Mouse (Mus musculus) midbrain, embryonic 15.5 days (tissue): ENCODE data around the gene Klf13. TPM values are rescaled to one million over a fixed set of nuclear protein-coding genes. Genes with fewer than 3 reads are reported as not detected.

ENCODE experiments used
- ATAC-seq: fragments of 200-750 bp; cut with Nextera tagmentation; replicated peaks from 2 replicates; pipeline ENCODE4 v1.8.0; 2017; ENCODE audit warnings: moderate TSS enrichment
- H3K27ac ChIP-seq: fragments of 300-500 bp; sonication (generic); 2 replicates; pipeline ENCODE4 v1.5.1; 2015; ENCODE audit warnings: mild to moderate bottlenecking, inconsistent platforms
- H3K27me3 ChIP-seq: fragments of 300-500 bp; sonication (generic); replicated peaks from 2 replicates; pipeline ENCODE4 v1.6.1; 2015; ENCODE audit warnings: inconsistent platforms
- H3K36me3 ChIP-seq: fragments of 300-500 bp; sonication (generic); replicated peaks from 2 replicates; pipeline ENCODE4 v1.6.1; 2015; ENCODE audit warnings: inconsistent platforms
- H3K4me1 ChIP-seq: fragments of 300-500 bp; sonication (generic); 2 replicates; pipeline ENCODE4 v1.6.1; 2015; ENCODE audit warnings: inconsistent platforms
- H3K4me2 ChIP-seq: fragments of 300-500 bp; sonication (generic); 2 replicates; pipeline ENCODE4 v1.6.1; 2015; ENCODE audit warnings: inconsistent platforms, mild to moderate bottlenecking, moderate library complexity
- H3K4me3 ChIP-seq: fragments of 300-500 bp; sonication (generic); 2 replicates; pipeline ENCODE4 v1.5.1; 2015; ENCODE audit warnings: mild to moderate bottlenecking, inconsistent platforms
- H3K9ac ChIP-seq: fragments of 300-500 bp; sonication (generic); 2 replicates; pipeline ENCODE4 v1.6.1; 2015; ENCODE audit warnings: mild to moderate bottlenecking, inconsistent platforms
- H3K9me3 ChIP-seq: fragments of 300-500 bp; sonication (generic); 2 replicates; pipeline ENCODE4 v1.6.1; 2016; ENCODE audit warnings: inconsistent platforms
- WGBS: fragments of 180-500 bp; shearing (Covaris S2); methylation state at CpG from one replicate; pipeline ENCODE4 v1.1.7; 2015; ENCODE audit warnings: mixed read lengths; 5-methylcytosine and 5-hydroxymethylcytosine counted together
- polyA plus RNA-seq: library from polyadenylated mRNA; unstranded; fragments of >200 nt; fragmentation: Nextera tagmentation; extraction: Ambion mirVana; gene quantifications from 2 replicates; pipeline ENCODE4 v1.2.1, GENCODE M21; 2015

The Klf13 gene
- polyA plus RNA-seq, 1 experiment from 2014 or later = 21.7 TPM

- H3K36me3 ChIP-seq = no peaks in the 10 kb centered on the region
- H3K27me3 ChIP-seq = no peaks in the 10 kb centered on the region
- no peak overlapping the region for H3K9ac ChIP-seq
- WGBS = 91% methylated on average over 3 of the region's 3 CpGs
- ATAC-seq = no peak
- H3K4me2 ChIP-seq = no peak overlapping the region
- H3K27ac ChIP-seq = no peak overlapping the region
- H3K4me3 ChIP-seq = no peak overlapping the region
- peaks cover 29% of the 10 kb centered on the region for H3K4me1 ChIP-seq
- H3K9me3 ChIP-seq = no peaks in the 10 kb centered on the region
These were observed 6.3 kb downstream of the Klf13 start for GRCm38 (mm10) chr7:63932461-63932860.

- H3K9me3 ChIP-seq = no peaks in the 10 kb centered on the region
- peaks cover 30% of the 10 kb centered on the region for H3K4me1 ChIP-seq
- H3K4me2 ChIP-seq = no peak overlapping the region
- H3K36me3 ChIP-seq = no peaks in the 10 kb centered on the region
- H3K9ac ChIP-seq = no peak overlapping the region
- H3K27ac ChIP-seq = no peak overlapping the region
- H3K27me3 ChIP-seq = no peaks in the 10 kb centered on the region
- no peak for ATAC-seq
- H3K4me3 ChIP-seq = no peak overlapping the region
- WGBS = 87% methylated on average over 5 of the region's 5 CpGs
These were observed 7.9 kb downstream of the Klf13 start for GRCm38 (mm10) chr7:63930766-63931165.

DNA sequence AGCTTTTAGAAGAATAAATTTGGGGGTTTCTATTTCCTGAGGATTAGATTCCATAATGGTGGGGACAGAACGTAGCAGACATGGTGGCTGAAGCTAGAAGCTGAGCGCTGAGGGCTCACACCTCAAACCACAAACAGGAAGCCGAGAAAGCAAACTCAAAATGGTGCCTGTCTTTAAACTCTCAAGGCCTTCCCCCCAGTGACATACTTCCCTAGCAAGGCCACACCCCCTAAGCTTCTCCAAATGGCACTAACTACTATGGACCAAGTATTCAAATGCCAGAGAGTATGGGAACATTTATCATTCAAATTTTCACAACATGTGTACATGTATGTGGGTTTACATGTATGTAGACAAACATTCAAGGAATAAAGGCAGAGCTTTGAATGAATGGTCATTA, 8.6 kb downstream of the Klf13 start:
- no peaks in the 10 kb centered on the region for H3K36me3 ChIP-seq
- H3K4me3 ChIP-seq = no peak overlapping the region
- H3K27ac ChIP-seq = no peak overlapping the region
- ATAC-seq = no peak
- H3K9ac ChIP-seq = no peak overlapping the region
- peaks cover 30% of the 10 kb centered on the region for H3K4me1 ChIP-seq
- no peaks in the 10 kb centered on the region for H3K9me3 ChIP-seq
- WGBS = 92% methylated on average over 3 of the region's 3 CpGs
- H3K27me3 ChIP-seq = no peaks in the 10 kb centered on the region
- no peak overlapping the region for H3K4me2 ChIP-seq

- no peak overlapping the region for H3K4me3 ChIP-seq
- no peaks in the 10 kb centered on the region for H3K9me3 ChIP-seq
- H3K9ac ChIP-seq = no peak overlapping the region
- H3K4me1 ChIP-seq = peaks cover 31% of the 10 kb centered on the region
- no peak overlapping the region for H3K4me2 ChIP-seq
- no peaks in the 10 kb centered on the region for H3K36me3 ChIP-seq
- no peaks in the 10 kb centered on the region for H3K27me3 ChIP-seq
- 88% methylated on average over 4 of the region's 4 CpGs for WGBS
- no peak for ATAC-seq
- H3K27ac ChIP-seq = no peak overlapping the region
These were observed 9.6 kb downstream of the Klf13 start for GRCm38 (mm10) chr7:63929080-63929479.

DNA sequence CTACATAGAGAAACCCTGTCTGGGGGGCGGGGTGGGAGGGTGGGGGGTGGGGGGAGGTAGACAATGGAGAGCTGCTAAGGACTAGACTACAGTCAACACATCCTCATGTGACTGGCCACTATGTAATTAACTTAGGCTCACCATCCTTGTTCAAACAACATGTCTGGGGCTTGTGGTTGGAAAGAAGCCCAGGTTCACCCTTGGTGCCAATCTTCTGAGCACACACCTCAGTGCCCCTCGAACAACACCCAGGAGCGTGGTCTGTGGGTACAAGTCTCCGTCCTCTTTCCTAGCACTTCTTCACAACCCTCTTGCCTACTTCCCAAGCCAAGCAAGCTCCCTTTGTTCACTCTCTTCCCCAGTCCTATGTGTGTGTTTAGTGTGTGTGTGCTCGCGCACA, 11.6 kb downstream of the Klf13 start:
- ATAC-seq = no peak
- Histone ChIP-seq H3K4me1 (peaks cover 33% of the 10 kb centered on the region), H3K27ac (no peak overlapping the region), H3K27me3 (no peaks in the 10 kb centered on the region), H3K4me2 (no peak overlapping the region), H3K36me3 (no peaks in the 10 kb centered on the region), H3K9me3 (no peaks in the 10 kb centered on the region), H3K9ac (no peak overlapping the region), H3K4me3 (no peak overlapping the region)
- 96% methylated on average over 6 of the region's 6 CpGs for WGBS

GRCm38 (mm10) chr7:63926492-63926891, 12.2 kb downstream of the Klf13 start:
- Histone ChIP-seq H3K9ac (no peak overlapping the region), H3K27me3 (no peaks in the 10 kb centered on the region), H3K9me3 (no peaks in the 10 kb centered on the region), H3K4me3 (no peak overlapping the region), H3K36me3 (no peaks in the 10 kb centered on the region), H3K4me2 (no peak overlapping the region), H3K27ac (no peak overlapping the region), H3K4me1 (peaks cover 35% of the 10 kb centered on the region)
- ATAC-seq = no peak
- WGBS = 81% methylated on average over 3 of the region's 3 CpGs

- ATAC-seq = peak; percentile 52
- no peak overlapping the region; the same call in 1 of the 2 replicates for H3K27ac ChIP-seq
- H3K4me1 ChIP-seq = peaks cover 39% of the 10 kb centered on the region
- WGBS = 76% methylated on average over 14 of the region's 14 CpGs
- H3K4me2 ChIP-seq = no peak overlapping the region
- H3K4me3 ChIP-seq = no peak overlapping the region
- no peak overlapping the region for H3K9ac ChIP-seq
- no peaks in the 10 kb centered on the region for H3K9me3 ChIP-seq
- H3K36me3 ChIP-seq = no peaks in the 10 kb centered on the region
- H3K27me3 ChIP-seq = no peaks in the 10 kb centered on the region
These were observed 13.0 kb downstream of the Klf13 start for GRCm38 (mm10) chr7:63925413-63926360.

- H3K4me2 ChIP-seq = 0 out of 2 replicates have a peak overlapping the region, but pooled peaks have one; percentile 9
- H3K4me1 ChIP-seq = peaks cover 40% of the 10 kb centered on the region
- H3K27ac ChIP-seq = no peak overlapping the region
- WGBS = 46% methylated on average over 6 of the region's 6 CpGs
- H3K9ac ChIP-seq = no peak overlapping the region
- no peaks in the 10 kb centered on the region for H3K9me3 ChIP-seq
- H3K27me3 ChIP-seq = no peaks in the 10 kb centered on the region
- ATAC-seq = no peak
- no peaks in the 10 kb centered on the region for H3K36me3 ChIP-seq
- H3K4me3 ChIP-seq = no peak overlapping the region
These were observed 13.8 kb downstream of the Klf13 start for GRCm38 (mm10) chr7:63924747-63925412.

- Histone ChIP-seq H3K36me3 (no peaks in the 10 kb centered on the region), H3K27me3 (no peaks in the 10 kb centered on the region), H3K4me1 (peaks cover 40% of the 10 kb centered on the region), H3K9ac (no peak overlapping the region), H3K9me3 (no peaks in the 10 kb centered on the region), H3K4me3 (no peak overlapping the region), H3K27ac (no peak overlapping the region), H3K4me2 (no peak overlapping the region)
- ATAC-seq = no peak
- 32% methylated on average over 1 of the region's 1 CpGs for WGBS
These were observed 14.6 kb downstream of the Klf13 start for GRCm38 (mm10) chr7:63924151-63924550.

DNA sequence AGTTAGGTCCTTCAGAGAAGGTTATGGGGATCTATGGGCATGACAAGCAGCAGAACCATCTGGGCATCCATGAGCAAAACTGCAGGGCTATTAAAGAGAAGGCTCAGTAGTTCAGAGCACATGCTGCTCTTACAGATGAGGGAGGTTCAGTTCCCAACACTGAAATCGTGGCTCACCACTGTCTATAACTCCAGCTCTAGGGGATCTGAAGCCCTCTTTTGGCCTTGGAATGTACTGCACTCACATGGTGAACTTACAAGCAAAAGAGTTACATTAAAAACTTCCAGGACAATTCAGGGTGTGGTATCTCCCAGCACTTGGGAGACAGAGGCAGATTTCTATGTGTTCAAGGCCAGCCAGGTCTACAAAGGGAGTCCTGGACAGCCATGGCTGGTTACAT, 15.7 kb downstream of the Klf13 start:
- H3K36me3 ChIP-seq = no peaks in the 10 kb centered on the region
- H3K4me2 ChIP-seq = no peak overlapping the region
- WGBS = 94% methylated on average over 1 of the region's 1 CpGs
- ATAC-seq = no peak
- no peak overlapping the region for H3K4me3 ChIP-seq
- peaks cover 46% of the 10 kb centered on the region for H3K4me1 ChIP-seq
- H3K9me3 ChIP-seq = no peaks in the 10 kb centered on the region
- H3K9ac ChIP-seq = no peak overlapping the region
- no peaks in the 10 kb centered on the region for H3K27me3 ChIP-seq
- H3K27ac ChIP-seq = no peak overlapping the region

DNA sequence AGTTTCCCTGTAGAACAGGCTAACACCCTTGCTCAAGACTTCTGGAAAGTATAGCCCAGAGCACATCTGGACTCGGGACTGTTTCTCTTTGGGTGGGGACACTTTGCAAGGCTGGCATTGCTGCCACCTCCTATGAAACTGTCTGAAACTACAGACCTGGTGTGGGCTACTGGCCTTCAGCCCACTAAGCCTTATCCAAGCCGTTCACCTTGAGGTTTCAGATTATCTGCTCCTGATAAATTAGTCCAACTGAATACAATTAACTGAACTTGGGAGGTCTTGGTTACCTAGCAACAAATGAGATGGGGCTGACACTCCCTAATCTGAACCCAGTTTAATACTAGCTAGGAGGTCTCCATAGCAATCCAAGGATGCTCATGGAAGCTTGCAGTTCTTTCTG, 16.1 kb downstream of the Klf13 start:
- Histone ChIP-seq H3K36me3 (no peaks in the 10 kb centered on the region), H3K4me2 (no peak overlapping the region), H3K9me3 (no peaks in the 10 kb centered on the region), H3K27ac (no peak overlapping the region), H3K4me3 (no peak overlapping the region), H3K4me1 (peaks cover 46% of the 10 kb centered on the region), H3K27me3 (no peaks in the 10 kb centered on the region), H3K9ac (no peak overlapping the region)
- no peak for ATAC-seq
- WGBS = 59% methylated on average over 2 of the region's 2 CpGs

DNA sequence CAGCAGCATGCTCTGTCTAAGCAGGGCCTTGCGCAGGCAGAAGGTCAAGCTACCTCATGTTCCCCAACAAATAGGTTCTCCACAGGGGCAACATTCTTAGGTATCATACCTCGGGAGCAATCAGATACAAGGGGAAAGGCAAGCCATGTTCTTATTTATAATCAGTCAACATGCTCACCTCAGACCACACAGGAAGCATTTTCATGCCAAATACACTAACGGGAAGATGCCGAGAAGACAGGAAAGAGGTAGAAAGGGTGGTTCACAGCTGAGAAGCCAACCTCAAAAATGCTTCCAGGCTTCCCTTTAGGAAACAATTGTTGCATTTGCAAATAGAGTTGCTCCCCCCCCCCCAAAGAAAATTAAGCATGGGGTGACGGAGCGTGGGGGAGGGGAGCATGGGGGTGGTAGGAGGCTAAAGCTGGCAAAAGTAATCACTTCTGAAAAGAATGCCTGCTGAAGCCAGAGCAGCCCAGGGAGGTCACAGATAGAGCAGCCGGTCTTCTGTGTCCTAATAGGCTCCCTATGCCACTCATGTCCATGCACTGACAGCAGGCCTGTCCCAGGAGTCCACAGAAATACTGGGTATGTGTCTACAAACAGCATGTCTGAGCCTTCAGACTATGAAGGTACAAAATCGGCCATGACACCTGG, 16.7 kb downstream of the Klf13 start:
- ATAC-seq = no peak
- WGBS = 77% methylated on average over 8 of the region's 8 CpGs
- Histone ChIP-seq H3K36me3 (no peaks in the 10 kb centered on the region), H3K4me2 (no peak overlapping the region), H3K27me3 (no peaks in the 10 kb centered on the region), H3K4me3 (no peak overlapping the region), H3K9me3 (no peaks in the 10 kb centered on the region), H3K4me1 (peaks cover 43% of the 10 kb centered on the region), H3K27ac (no peak overlapping the region), H3K9ac (no peak overlapping the region)
